Mouse (Mus musculus): Measurements from ENCODE around the gene Shank2. TPM values are rescaled to one million over a fixed set of nuclear protein-coding genes. Genes with fewer than 3 reads are reported as not detected.

Shank2 gene
- polyA plus RNA-seq, 1 experiment from 2014 or later: 7.9 TPM

DNA sequence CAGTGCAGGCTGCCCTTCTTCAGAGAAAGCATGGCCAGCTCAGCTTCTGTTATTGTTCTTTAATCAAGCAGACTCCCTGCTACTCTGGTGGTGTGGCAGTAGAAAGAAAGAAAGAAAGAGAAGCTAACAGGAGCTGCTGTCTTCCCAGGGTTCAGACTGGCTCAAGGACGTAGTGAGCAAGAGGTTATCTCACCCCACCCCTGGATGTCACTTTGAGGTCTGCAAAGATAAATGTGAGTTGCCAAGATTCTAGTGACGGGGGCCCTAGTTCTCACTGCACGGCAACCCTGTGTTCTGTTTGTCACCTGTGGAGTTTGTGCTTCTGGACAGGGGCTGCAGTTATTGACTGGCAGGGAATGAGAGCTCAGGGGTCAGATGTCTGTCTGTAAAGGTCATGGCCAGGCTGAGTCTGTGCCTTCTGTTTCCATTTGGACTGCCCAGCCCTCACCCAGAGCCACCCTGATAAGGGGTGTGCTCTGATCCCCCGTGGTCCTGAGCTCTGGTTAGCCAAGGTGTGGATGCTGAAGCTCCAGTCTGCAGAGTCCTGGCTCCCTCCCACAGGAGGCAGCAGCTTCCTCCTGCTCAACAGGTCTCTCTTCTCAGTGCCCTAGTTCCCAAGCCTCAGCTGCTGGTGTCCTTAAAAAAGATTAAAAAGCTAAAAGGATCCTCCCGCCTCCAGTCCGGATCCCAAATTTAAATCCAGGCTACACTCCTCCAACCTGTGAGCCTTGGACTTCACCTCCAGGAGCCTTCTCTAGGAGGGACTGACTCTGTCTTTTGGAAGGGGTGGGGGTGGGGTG lies 238.0 kb downstream of the Shank2 start:
- Histone ChIP-seq H3K36me3 (no peaks in the 10 kb centered on the region), H3K9me3 (no peaks in the 10 kb centered on the region), H3K27me3 (no peaks in the 10 kb centered on the region), H3K4me3 (peak overlapping the region; percentile 40), H3K9ac (replicated peaks) (peak overlapping the region; percentile 56), H3K4me1 (peaks cover 58% of the 10 kb centered on the region), H3K27ac (replicated peaks) (peak overlapping the region; percentile 80), H3K4me2 (replicated peaks) (peak overlapping the region; percentile 53)
- 33% methylated on average over 6 of the region's 6 CpGs for WGBS
- no peak for ATAC-seq (replicated peaks)

DNA sequence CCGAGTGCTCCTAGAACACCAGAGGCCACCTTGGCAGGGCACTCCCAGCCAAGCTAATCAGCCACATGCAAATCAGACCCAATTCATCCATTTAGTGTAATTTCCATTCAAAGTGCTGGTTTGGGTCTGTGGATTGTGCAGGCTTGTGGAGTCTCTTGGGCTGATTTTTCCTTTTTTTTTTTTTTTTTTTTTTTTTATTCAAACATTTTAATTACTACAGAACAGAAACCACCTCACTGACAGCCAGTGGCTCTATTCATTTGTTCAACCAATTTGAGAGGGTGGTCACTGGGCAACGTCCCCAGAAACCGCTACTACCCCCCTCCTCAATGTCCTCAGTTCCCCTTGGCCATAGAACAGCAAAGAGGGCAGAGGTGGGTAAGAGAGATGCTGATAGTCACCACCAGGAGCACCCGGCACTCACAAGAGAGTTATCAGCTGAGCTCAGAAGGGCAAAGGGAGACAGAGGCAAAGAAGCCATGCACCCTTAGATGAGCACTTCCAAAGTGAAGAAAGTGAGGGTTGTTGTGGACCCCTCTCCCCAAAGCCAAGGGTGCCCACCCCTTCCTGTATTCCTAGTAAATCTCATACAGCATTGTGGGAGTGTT lies 239.1 kb downstream of the Shank2 start:
- no peak for ATAC-seq (replicated peaks)
- peak overlapping the region; percentile 80 for H3K27ac ChIP-seq (replicated peaks)
- no peaks in the 10 kb centered on the region for H3K9me3 ChIP-seq
- WGBS: 27% methylated on average over 4 of the region's 4 CpGs
- peaks cover 56% of the 10 kb centered on the region for H3K4me1 ChIP-seq
- peak overlapping the region; percentile 53 for H3K4me2 ChIP-seq (replicated peaks)
- no peak overlapping the region for H3K9ac ChIP-seq (replicated peaks)
- no peaks in the 10 kb centered on the region for H3K27me3 ChIP-seq
- peak overlapping the region; percentile 40 for H3K4me3 ChIP-seq
- H3K36me3 ChIP-seq: no peaks in the 10 kb centered on the region

DNA sequence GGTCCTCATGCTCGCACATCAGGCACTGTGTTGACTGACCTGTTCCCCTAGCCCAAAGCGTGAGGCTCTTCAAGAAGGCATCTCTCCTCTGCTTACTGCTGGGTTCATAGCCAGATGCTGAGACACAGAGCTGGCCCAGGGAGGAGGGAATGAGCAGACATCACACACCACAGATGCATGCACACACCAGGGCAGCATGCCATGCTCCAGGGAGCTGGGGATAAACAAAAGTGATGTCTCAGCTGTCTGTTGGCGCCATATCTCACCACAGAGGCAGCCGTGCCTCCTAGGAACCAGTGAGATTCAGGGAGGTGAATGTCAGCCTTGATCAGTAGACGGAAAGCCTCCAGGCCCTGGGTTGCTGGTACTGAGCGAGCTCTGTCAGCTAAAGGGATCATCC lies 242.5 kb downstream of the Shank2 start:
- Histone ChIP-seq H3K36me3 (no peaks in the 10 kb centered on the region), H3K4me1 (peaks cover 37% of the 10 kb centered on the region), H3K4me2 (replicated peaks) (no peak overlapping the region), H3K27ac (replicated peaks) (no peak overlapping the region), H3K9me3 (no peaks in the 10 kb centered on the region), H3K9ac (replicated peaks) (no peak overlapping the region), H3K4me3 (no peak overlapping the region), H3K27me3 (no peaks in the 10 kb centered on the region)
- no peak for ATAC-seq (replicated peaks)
- 73% methylated on average over 6 of the region's 6 CpGs for WGBS

DNA sequence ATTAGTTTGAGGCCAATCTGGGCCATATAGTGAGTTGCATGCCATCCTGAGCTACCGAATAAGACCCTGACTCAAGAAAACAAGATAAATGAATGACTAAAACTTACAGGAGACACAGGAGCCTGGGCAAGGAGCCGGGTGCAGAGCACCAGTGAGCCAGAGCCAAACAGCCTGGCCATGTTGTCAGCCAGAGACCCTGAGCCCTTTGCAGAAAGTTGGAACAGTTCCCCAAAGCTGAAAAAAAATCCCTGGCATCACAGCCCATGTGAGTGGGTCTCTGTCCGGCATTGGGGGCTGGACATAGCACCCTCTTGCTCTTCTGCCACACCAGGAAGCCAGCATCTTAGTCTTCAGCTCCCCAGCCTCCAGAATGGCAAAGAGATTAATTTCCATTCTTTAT lies 244.5 kb downstream of the Shank2 start:
- Histone ChIP-seq H3K4me2 (replicated peaks) (no peak overlapping the region), H3K27ac (replicated peaks) (no peak overlapping the region), H3K4me1 (peaks cover 22% of the 10 kb centered on the region), H3K27me3 (no peaks in the 10 kb centered on the region), H3K9ac (replicated peaks) (no peak overlapping the region), H3K36me3 (no peaks in the 10 kb centered on the region), H3K9me3 (no peaks in the 10 kb centered on the region), H3K4me3 (no peak overlapping the region)
- ATAC-seq (replicated peaks): no peak
- WGBS: 74% methylated on average over 3 of the region's 3 CpGs

DNA sequence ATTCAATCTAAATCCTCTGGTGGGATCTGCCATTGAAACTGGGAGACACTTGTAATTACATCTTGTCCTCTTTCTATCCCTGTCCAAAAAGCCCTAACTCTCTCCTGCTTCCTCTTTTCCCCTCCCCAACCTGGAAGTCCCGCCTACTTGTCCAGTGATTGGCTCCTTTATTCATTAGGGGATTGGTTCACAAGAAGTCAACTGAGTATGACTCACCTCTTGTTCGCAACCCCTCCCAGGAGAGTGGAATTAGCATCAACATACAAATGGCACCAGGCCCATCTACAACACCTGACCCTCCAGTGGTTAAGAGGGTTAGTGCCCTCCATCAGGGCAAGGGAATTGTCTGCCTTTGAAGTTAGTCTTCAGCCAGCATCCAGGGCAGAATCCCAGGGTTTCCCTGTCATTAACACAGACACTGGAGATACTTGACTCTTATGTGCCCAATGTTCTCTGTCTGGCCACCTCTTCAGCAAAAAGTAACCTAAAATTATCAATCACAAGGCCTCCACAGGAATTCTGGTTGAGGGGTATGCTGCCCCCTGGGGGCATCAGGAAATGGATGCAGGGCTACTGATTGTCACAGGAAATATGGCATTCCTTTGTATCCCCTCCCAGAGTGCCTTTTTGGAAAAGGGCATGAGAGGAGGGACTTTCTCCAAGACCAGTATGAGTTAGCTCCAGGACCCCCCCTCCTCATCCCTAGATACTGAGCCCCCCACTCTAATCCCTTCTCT lies 247.1 kb downstream of the Shank2 start:
- WGBS: 50% methylated on average over 2 of the region's 2 CpGs
- Histone ChIP-seq H3K4me2 (replicated peaks) (no peak overlapping the region), H3K36me3 (no peaks in the 10 kb centered on the region), H3K9ac (replicated peaks) (no peak overlapping the region), H3K4me1 (peaks cover 11% of the 10 kb centered on the region), H3K27ac (replicated peaks) (no peak overlapping the region), H3K4me3 (no peak overlapping the region), H3K9me3 (no peaks in the 10 kb centered on the region), H3K27me3 (no peaks in the 10 kb centered on the region)
- no peak for ATAC-seq (replicated peaks)

DNA sequence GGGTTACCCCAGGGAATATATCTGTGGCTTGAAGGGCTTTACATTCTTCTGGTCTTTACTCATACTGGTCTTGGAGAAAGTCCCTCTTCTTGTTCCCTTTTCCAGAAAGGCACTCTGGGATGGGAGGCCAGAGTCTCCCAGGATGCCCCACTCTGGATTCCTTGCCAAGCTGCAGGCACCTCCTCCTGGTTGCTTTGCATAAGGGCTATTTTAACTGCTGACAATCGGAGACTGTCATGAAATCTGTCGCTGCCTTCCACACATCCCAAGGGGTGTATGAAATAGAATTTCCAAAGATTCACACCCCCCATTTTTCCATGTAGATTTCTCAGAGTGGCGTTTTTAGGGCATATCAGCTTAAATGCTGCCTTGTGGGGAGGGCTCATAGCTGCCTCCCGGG lies 249.1 kb downstream of the Shank2 start:
- H3K36me3 ChIP-seq: no peaks in the 10 kb centered on the region
- H3K9ac ChIP-seq (replicated peaks): no peak overlapping the region
- peaks cover 19% of the 10 kb centered on the region for H3K4me1 ChIP-seq
- no peaks in the 10 kb centered on the region for H3K27me3 ChIP-seq
- 66% methylated on average over 4 of the region's 4 CpGs for WGBS
- no peaks in the 10 kb centered on the region for H3K9me3 ChIP-seq
- no peak for ATAC-seq (replicated peaks)
- no peak overlapping the region for H3K4me2 ChIP-seq (replicated peaks)
- H3K27ac ChIP-seq (replicated peaks): peak overlapping the region; percentile 31; the same call in 1 of the 2 replicates
- H3K4me3 ChIP-seq: no peak overlapping the region

DNA sequence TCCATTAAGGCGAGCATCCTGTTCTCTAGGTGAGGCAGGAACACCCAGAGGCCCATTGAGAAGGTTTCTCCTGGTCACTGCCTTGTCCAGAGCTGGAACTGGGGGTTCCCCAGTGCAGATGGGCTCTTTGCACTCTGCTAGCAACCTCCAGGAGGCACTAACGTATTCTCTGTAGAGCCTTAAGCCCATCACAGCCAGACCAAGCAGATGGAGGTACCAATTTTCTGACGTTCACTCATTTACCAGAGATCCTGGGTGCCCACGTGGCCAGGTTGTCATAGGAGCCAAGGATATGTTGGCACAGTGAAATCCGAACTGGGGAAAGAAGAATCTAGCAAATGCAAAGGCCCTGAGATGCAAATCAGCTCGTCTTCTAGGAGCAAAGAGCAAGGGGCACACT lies 249.5 kb downstream of the Shank2 start:
- no peak for ATAC-seq (replicated peaks)
- no peaks in the 10 kb centered on the region for H3K27me3 ChIP-seq
- no peak overlapping the region for H3K4me3 ChIP-seq
- H3K27ac ChIP-seq (replicated peaks): peak overlapping the region; percentile 31; the same call in 1 of the 2 replicates
- 49% methylated on average over 6 of the region's 6 CpGs for WGBS
- H3K4me2 ChIP-seq (replicated peaks): no peak overlapping the region
- no peaks in the 10 kb centered on the region for H3K36me3 ChIP-seq
- no peak overlapping the region for H3K9ac ChIP-seq (replicated peaks)
- no peaks in the 10 kb centered on the region for H3K9me3 ChIP-seq
- H3K4me1 ChIP-seq: peaks cover 21% of the 10 kb centered on the region

DNA sequence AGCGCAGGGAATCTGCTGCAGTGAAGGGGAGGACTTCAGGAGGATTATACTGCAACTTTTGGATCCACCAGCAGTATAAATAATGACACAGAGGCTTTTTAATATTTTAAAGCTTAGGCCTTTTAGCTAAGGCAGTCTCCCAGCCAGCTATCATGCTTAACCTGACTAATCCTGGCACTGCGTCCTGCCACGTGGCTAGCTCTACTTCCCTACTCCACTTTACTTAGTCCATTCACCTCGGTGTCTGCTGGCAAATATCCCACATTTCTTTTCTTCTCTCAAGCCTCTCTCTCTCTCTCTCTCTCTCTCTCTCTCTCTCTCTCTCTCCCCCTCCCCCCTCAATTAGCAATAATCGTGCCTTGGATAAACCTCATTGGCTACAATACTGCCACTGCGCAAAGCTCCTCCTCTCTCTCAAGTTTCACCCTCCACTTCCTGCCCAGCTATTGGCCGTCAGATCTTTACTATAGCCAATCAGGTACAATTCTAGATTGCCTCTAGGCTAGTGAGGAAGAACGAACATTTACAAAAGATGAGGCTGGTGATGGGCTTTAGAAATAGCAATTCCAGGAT lies 253.0 kb downstream of the Shank2 start:
- Histone ChIP-seq H3K9ac (replicated peaks) (no peak overlapping the region; the same call in 1 of the 2 replicates), H3K36me3 (no peaks in the 10 kb centered on the region), H3K27ac (replicated peaks) (no peak overlapping the region), H3K4me2 (replicated peaks) (no peak overlapping the region), H3K27me3 (no peaks in the 10 kb centered on the region), H3K4me1 (peaks cover 34% of the 10 kb centered on the region), H3K4me3 (no peak overlapping the region), H3K9me3 (no peaks in the 10 kb centered on the region)
- WGBS: 22% methylated on average over 8 of the region's 8 CpGs
- peak; percentile 48 for ATAC-seq (replicated peaks)

DNA sequence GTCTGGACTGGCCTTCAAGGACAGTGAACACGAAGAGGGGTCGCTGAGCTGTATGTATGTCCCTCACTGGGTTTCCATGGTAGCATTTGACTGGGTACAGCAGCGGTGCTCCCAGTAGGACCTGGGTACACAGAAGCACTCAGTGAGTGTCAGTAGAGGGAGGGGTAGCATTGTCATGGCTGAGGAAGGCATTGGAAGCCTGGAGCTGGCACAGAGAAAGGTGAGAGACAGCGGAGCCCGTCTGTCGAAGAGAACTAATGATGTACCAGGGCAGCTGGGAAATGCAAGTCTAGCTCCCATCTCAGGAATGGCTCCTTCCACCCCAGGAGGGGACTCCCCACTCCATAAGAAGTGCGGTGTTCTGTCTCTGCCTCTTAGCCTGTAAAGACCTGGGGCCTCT lies 256.1 kb downstream of the Shank2 start:
- ATAC-seq (replicated peaks): no peak
- H3K9me3 ChIP-seq: no peaks in the 10 kb centered on the region
- H3K4me2 ChIP-seq (replicated peaks): no peak overlapping the region
- no peak overlapping the region for H3K4me3 ChIP-seq
- peaks cover 28% of the 10 kb centered on the region for H3K4me1 ChIP-seq
- no peaks in the 10 kb centered on the region for H3K36me3 ChIP-seq
- 65% methylated on average over 7 of the region's 7 CpGs for WGBS
- no peak overlapping the region for H3K9ac ChIP-seq (replicated peaks)
- H3K27me3 ChIP-seq: no peaks in the 10 kb centered on the region
- H3K27ac ChIP-seq (replicated peaks): 0 out of 2 replicates have a peak overlapping the region, but pooled peaks have one; percentile 17

DNA sequence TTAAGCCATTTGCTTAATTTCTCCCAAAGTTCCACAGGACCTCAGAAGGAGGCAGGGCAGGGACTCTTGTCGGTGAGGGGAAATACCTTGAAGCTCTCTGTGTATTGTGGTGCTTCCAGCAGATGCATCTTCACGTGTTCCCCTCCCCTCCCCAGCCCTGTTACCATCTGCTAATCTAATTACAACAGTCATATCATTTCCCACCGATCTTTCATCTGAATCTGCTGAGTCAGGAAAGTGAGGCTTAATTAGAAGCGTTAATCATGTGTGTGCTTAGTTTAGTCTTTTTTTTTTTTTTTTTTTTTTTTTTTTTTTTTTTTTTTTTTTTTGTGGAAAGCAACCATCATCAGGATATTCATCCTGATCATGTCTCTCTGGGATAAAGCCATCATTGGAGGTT lies 256.6 kb downstream of the Shank2 start:
- WGBS: 48% methylated on average over 4 of the region's 4 CpGs
- 0 out of 2 replicates have a peak overlapping the region, but pooled peaks have one; percentile 17 for H3K27ac ChIP-seq (replicated peaks)
- no peak for ATAC-seq (replicated peaks)
- H3K27me3 ChIP-seq: no peaks in the 10 kb centered on the region
- H3K9ac ChIP-seq (replicated peaks): no peak overlapping the region
- no peaks in the 10 kb centered on the region for H3K9me3 ChIP-seq
- peaks cover 28% of the 10 kb centered on the region for H3K4me1 ChIP-seq
- no peak overlapping the region for H3K4me3 ChIP-seq
- no peak overlapping the region for H3K4me2 ChIP-seq (replicated peaks)
- H3K36me3 ChIP-seq: no peaks in the 10 kb centered on the region

DNA sequence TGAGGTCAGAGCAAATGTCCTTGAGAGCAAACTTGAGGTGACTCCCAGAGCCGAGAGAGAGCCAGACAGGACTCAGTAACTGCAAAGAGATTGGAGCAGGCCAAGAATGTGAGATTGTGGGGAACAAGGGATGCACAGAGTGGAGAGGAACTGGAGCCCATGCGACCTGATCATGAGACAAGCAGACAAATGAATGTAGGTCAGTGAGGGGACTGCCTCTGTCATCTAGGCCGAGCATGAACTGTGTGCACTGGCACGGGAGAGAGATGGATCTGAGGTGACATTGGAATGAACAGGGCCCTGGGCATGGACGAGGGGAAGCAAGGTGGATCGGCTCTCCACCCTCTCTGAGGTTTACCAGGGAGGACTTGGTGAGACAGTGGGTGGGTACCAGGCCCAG lies 260.9 kb downstream of the Shank2 start:
- H3K36me3 ChIP-seq: no peaks in the 10 kb centered on the region
- H3K9me3 ChIP-seq: no peaks in the 10 kb centered on the region
- H3K9ac ChIP-seq (replicated peaks): no peak overlapping the region
- no peak overlapping the region for H3K4me2 ChIP-seq (replicated peaks)
- H3K27me3 ChIP-seq: no peaks in the 10 kb centered on the region
- peaks cover 11% of the 10 kb centered on the region for H3K4me1 ChIP-seq
- H3K27ac ChIP-seq (replicated peaks): no peak overlapping the region
- no peak for ATAC-seq (replicated peaks)
- H3K4me3 ChIP-seq: no peak overlapping the region
- WGBS: 85% methylated on average over 6 of the region's 6 CpGs

DNA sequence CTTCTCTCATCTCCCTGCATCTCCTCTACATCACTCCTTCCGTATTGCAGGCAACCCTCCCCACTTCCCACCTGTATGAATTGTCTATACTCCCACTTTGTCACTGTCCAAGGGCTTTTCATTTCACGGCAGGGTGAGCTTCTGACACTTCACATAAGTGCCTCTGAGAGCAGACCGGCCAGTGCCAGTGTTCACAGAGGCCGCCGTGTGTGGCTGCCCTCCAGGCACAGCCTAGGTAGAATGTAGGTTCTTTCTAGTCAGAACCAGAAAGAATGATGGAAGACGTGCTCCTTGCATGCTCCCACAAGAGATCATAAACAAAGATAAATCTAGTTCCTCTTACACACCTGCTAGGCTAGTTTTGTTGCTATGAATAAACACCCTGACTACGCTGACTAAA lies 265.0 kb downstream of the Shank2 start:
- no peak overlapping the region for H3K27ac ChIP-seq (replicated peaks)
- no peak overlapping the region for H3K9ac ChIP-seq (replicated peaks)
- H3K4me3 ChIP-seq: no peak overlapping the region
- no peak overlapping the region for H3K4me2 ChIP-seq (replicated peaks)
- H3K36me3 ChIP-seq: no peaks in the 10 kb centered on the region
- no peak for ATAC-seq (replicated peaks)
- H3K27me3 ChIP-seq: no peaks in the 10 kb centered on the region
- WGBS: 82% methylated on average over 7 of the region's 7 CpGs
- H3K4me1 ChIP-seq: no peaks in the 10 kb centered on the region
- no peaks in the 10 kb centered on the region for H3K9me3 ChIP-seq
